Mouse (Mus musculus) testis, adult 2 months (tissue): ENCODE measurements around the gene Ptpru. TPM values are rescaled to one million over a fixed set of nuclear protein-coding genes. Genes with fewer than 3 reads are reported as not detected.
"Not testable (repeated sequence)": the region's sequence is repeated elsewhere in the genome, so short reads cannot be mapped to it uniquely, and the experiment has no call there.

Experiments used
- H3K27ac ChIP-seq: fragments of 200-500 bp; 2 replicates; pipeline ENCODE4 v1.5.1; 2012; ENCODE audit warnings: low read depth, low read length; ENCODE audit not compliant: control insufficient read depth, insufficient read depth
- H3K27me3 ChIP-seq: fragments of 200-500 bp; 2 replicates; pipeline ENCODE4 v1.6.1; 2012; ENCODE audit warnings: mild to moderate bottlenecking, low read length, moderate library complexity; ENCODE audit not compliant: control insufficient read depth, insufficient read depth
- H3K36me3 ChIP-seq: fragments of 200-500 bp; 2 replicates; pipeline ENCODE4 v1.6.1; 2012; ENCODE audit warnings: mild to moderate bottlenecking, low read length; ENCODE audit not compliant: control insufficient read depth, insufficient read depth
- H3K4me1 ChIP-seq: fragments of 200-500 bp; 2 replicates; pipeline ENCODE4 v1.6.1; 2012; ENCODE audit warnings: low read length; ENCODE audit not compliant: control insufficient read depth, insufficient read depth
- H3K4me3 ChIP-seq: fragments of 200-500 bp; 2 replicates; pipeline ENCODE4 v1.5.1; 2012; ENCODE audit warnings: low read depth, mild to moderate bottlenecking, low read length, moderate library complexity, mixed read lengths; ENCODE audit not compliant: control insufficient read depth
- CTCF ChIP-seq: fragments of 200-500 bp; IDR thresholded peaks from 2 replicates; pipeline ENCODE4 v1.5.1; 2012; ENCODE audit warnings: low read depth, mild to moderate bottlenecking, inconsistent platforms, low read length, moderate library complexity; ENCODE audit not compliant: control insufficient read depth, insufficient read depth, insufficient replicate concordance
- POLR2A ChIP-seq: fragments of 200-500 bp; IDR thresholded peaks from 2 replicates; pipeline ENCODE4 v1.6.1; 2012; ENCODE audit warnings: low read depth, mild to moderate bottlenecking, inconsistent platforms, low read length, moderate library complexity; ENCODE audit not compliant: control insufficient read depth
- polyA plus RNA-seq: library from polyadenylated mRNA; depleted of rRNA; stranded (reverse); fragments of >200 nt; gene quantifications from 2 replicates; pipeline ENCODE4 v1.2.3, GENCODE M21; 2012

The Ptpru gene
- polyA plus RNA-seq, 1 experiment: 2.5 TPM

DNA sequence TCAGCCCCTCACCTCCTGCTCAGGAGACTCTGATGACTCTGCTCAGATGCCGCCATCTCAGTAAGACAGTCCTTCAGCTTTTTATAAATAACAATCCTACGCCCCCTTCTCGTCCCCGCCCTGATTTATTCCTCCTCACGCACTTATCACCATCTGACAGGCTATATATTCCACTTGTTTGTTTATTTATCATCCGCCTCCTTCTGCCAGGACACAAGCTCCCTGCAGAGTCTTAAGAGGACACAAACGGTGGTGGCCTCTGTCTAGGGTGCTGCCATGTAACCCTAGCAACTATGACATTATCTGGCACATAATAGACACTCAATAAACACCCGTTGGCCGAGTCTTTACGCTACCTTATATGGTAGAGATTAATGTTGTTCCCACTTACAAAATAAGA lies 22.3 kb downstream of the Ptpru start:
- Histone ChIP-seq H3K27ac (no peak overlapping the region), H3K36me3 (no peaks in the 10 kb centered on the region), H3K4me3 (no peak overlapping the region), H3K4me1 (peaks cover 3% of the 10 kb centered on the region; the same call in 1 of the 2 replicates), H3K27me3 (no peaks in the 10 kb centered on the region)
- TF ChIP-seq CTCF (no peak), POLR2A (no peak)

GRCm38 (mm10) chr4:131814869-131815268 lies 23.2 kb downstream of the Ptpru start:
- TF ChIP-seq CTCF (no peak), POLR2A (no peak)
- no peak overlapping the region for H3K4me3 ChIP-seq

GRCm38 (mm10) chr4:131813798-131814197 lies 24.3 kb downstream of the Ptpru start:
- no peaks in the 10 kb centered on the region for H3K27me3 ChIP-seq
- peaks cover 1% of the 10 kb centered on the region; the same call in 1 of the 2 replicates for H3K4me1 ChIP-seq
- H3K36me3 ChIP-seq: no peaks in the 10 kb centered on the region
- TF ChIP-seq POLR2A (no peak), CTCF (no peak)
- no peak overlapping the region for H3K27ac ChIP-seq
- H3K4me3 ChIP-seq: no peak overlapping the region

More at GRCm38 (mm10) chr4:131814869-131815268, 23.2 kb downstream of the Ptpru start:
- Histone ChIP-seq H3K27me3 (no peaks in the 10 kb centered on the region), H3K4me1 (peaks cover 3% of the 10 kb centered on the region; the same call in 1 of the 2 replicates), H3K27ac (no peak overlapping the region), H3K36me3 (no peaks in the 10 kb centered on the region)

GRCm38 (mm10) chr4:131812458-131812857 lies 25.6 kb downstream of the Ptpru start:
- TF ChIP-seq POLR2A: no peak
- no peak for TF ChIP-seq CTCF
- H3K36me3 ChIP-seq: no peaks in the 10 kb centered on the region
- H3K27me3 ChIP-seq: no peaks in the 10 kb centered on the region
- no peak overlapping the region for H3K4me3 ChIP-seq
- H3K27ac ChIP-seq: no peak overlapping the region
- H3K4me1 ChIP-seq: no peaks in the 10 kb centered on the region

DNA sequence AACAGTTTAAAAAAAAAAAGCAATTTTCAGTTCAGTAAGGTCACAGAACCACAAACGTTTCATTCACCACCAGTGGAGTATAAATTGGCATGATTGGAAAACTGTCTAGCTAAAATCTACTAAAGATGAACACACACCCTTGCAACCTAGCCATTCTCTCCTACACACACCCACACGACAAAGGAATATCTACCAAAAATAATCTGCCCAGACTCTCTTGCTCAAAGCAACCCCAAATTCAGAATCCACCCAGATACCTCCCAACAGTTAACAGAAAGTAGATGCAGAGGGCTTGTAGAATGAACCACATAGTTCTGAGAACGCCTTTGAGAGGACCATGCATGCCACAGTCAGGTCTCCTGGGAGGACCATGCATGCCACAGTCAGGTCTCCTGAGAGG lies 32.8 kb downstream of the Ptpru start:
- H3K36me3 ChIP-seq: no peaks in the 10 kb centered on the region
- no peak overlapping the region for H3K4me3 ChIP-seq
- H3K27me3 ChIP-seq: no peaks in the 10 kb centered on the region
- no peaks in the 10 kb centered on the region for H3K4me1 ChIP-seq
- TF ChIP-seq CTCF (no peak), POLR2A (no peak)
- no peak overlapping the region for H3K27ac ChIP-seq

DNA sequence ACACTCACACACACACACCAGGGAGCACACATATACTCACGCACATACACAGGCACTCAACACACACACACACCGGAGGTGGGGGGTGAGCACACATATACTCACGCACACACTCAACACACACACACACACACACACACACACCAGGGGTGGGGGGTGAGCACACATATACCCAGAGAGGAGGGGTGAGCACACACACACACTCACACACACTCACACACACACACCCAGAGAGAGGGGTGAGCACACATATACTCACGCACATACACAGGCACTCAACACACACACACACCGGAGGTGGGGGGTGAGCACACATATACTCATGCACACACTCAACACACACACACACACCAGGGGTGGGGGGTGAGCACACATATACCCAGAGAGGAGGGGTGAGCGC lies 33.4 kb downstream of the Ptpru start:
- H3K4me3 ChIP-seq, H3K27me3 ChIP-seq: not testable (repeated sequence)

GRCm38 (mm10) chr4:131803846-131804245 lies 34.2 kb downstream of the Ptpru start:
- H3K27ac ChIP-seq: no peak overlapping the region
- TF ChIP-seq CTCF (no peak), POLR2A (no peak)
- H3K4me1 ChIP-seq: no peaks in the 10 kb centered on the region

More for the DNA sequence above, 33.4 kb downstream of the Ptpru start:
- not testable (repeated sequence) for H3K36me3 ChIP-seq, H3K4me1 ChIP-seq, H3K27ac ChIP-seq

DNA sequence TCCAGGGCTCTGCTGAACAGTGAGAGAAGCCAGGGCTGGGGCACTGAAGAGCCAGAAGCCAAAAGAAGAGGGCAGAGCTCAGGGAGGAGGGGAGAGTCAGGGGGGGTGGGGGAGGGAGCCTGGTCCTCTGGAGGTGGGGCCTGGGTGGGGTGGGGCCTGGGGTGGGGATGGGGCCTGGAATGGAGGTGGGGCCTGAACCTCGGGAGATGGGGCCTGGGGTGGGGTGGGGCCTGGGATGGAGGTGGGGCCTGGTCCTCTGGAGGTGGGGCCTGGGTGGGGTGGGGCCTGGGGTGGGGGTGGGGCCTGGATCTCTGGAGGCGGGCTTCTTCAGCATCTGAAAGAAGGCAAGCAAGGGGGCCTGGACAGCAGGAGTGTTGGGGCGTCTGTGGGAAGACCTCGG lies 39.1 kb downstream of the Ptpru start:
- no peaks in the 10 kb centered on the region for H3K36me3 ChIP-seq
- H3K4me3 ChIP-seq: peak overlapping the region; percentile 10; the same call in 1 of the 2 replicates
- no peak overlapping the region for H3K27ac ChIP-seq
- no peak for TF ChIP-seq CTCF
- TF ChIP-seq POLR2A: no peak
- no peaks in the 10 kb centered on the region for H3K27me3 ChIP-seq
- peaks cover 6% of the 10 kb centered on the region for H3K4me1 ChIP-seq

More at GRCm38 (mm10) chr4:131803846-131804245, 34.2 kb downstream of the Ptpru start:
- H3K27me3 ChIP-seq: no peaks in the 10 kb centered on the region
- H3K4me3 ChIP-seq: no peak overlapping the region
- H3K36me3 ChIP-seq: no peaks in the 10 kb centered on the region
